Mouse (Mus musculus) gonadal fat pad, adult 2 months (tissue): Measurements from ENCODE around the gene Cc2d1a. TPM values are rescaled to one million over a fixed set of nuclear protein-coding genes. Genes with fewer than 3 reads are reported as not detected.
A peak's percentile ranks its signal among the peaks of the same experiment; 100 is the strongest.

Experiments
- DNase-seq: peaks from one replicate; pipeline ENCODE4 v3.0.0-alpha.2; 2012; ENCODE audit warnings: low read depth
- polyA plus RNA-seq: library from polyadenylated mRNA; depleted of rRNA; stranded (reverse); fragments of >200 nt; gene quantifications from 2 replicates; pipeline ENCODE4 v1.2.3, GENCODE M21; 2012

Gene Cc2d1a
- polyA plus RNA-seq, 1 experiment = 25.7 TPM

DNA sequence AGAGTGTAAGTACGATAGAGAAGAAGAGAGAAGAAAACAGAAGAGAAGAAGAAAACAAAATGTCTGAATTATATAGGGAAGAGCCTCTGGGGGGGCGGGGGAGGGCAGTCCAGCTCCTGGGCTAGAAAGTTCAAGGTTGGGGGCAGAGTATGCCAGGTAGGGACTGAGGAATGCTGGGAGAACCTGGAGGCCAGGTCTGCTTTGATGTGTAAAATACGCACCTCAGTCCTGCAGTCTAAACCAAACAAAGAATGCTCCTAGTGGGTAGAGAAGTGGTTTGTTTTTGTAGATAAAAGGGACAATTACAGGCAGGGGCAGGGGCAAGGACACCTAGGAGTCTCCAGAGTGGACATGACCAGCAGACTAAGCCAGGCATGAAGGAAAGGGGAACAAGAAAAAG is 29.7 kb upstream of the Cc2d1a start:
- no peak for DNase-seq

- no peak for DNase-seq
Observed at GRCm38 (mm10) chr8:84176560-84176959, 28.8 kb upstream of the Cc2d1a start.

DNA sequence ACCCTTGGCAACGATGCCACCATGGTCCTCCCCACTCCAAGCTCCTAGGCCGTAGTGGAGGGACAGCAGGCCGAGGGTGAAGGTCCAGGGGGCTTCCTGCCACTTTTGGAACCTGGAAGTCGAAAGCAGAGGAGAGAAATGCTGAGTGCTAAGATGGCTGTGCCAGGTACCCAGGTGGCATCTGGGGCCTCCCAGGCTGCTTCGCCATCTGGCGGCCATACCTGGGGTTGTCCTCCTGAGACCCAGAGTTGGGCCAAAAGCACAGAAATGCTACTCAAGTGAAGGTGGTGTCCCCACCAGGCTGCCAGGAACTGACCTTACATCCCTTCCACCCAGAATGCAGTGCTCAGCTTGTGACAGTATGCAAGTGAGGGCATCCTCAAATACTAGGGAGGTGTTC is 26.1 kb upstream of the Cc2d1a start:
- DNase-seq = no peak

GRCm38 (mm10) chr8:84170096-84170495 is 22.4 kb upstream of the Cc2d1a start:
- DNase-seq = no peak

DNA sequence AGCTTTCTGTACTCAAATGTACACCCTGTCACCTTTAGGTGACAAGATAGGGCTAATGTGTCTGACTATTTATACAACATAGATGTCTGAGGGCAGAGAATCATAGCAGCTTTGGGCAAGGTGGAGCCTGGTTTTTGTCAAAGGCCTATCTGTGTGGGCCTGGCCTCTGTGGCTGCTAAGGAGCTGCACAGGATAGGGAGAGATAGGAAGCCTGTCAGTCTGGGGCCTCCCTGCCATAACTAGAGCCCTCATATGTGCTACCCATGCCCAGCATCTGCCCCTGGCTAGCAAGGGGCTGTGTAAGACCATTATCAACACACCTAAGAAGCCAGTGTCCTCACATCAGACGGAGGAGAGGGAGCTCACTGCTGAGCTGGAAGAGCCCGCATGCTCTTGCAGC is 20.0 kb upstream of the Cc2d1a start:
- no peak for DNase-seq

DNA sequence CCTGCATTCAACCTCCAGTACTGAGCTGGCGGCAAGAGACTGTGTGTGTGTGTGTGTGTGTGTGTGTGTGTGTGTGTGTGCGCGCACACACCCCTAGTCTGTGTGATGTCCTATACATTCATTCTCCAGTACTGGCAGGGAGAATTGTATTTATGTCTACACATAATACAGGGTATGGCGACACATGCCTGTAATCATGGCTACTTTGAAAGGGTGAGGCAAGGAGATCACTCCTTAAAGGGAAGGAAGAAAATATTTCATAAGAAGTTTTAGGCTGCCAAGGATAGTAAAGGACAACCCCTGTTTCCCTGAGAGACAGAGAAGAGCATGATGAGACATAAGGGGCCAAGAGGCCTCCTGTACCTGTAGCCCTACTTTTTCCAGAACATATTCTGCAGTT is 9.9 kb upstream of the Cc2d1a start:
- peak; percentile 36 for DNase-seq

GRCm38 (mm10) chr8:84149181-84149580 is 1.4 kb upstream of the Cc2d1a start:
- no peak for DNase-seq

DNA sequence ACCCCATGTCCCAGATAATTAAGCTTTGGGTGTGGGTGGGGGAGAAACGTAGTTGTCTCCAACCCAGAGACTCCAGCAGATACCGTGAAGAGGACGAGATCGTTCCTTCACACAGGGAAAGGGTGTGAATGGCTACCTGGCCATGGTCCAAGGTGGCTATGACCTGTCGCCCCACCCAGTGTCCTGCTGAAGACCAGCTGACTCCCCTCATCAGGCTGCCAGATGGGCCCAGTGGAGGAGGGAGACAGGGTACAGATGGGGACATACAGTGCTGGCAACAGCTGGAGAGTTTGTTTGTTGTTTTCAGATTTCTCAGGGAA is 755 bp upstream of the Cc2d1a start:
- no peak for DNase-seq

GRCm38 (mm10) chr8:84147324-84147766 is 391 bp downstream of the Cc2d1a start:
- peak; percentile 74 for DNase-seq

GRCm38 (mm10) chr8:84144636-84145245 is 3.0 kb downstream of the Cc2d1a start:
- DNase-seq = peak; percentile 72

- no peak for DNase-seq
Observed at GRCm38 (mm10) chr8:84140838-84141237, 6.9 kb downstream of the Cc2d1a start.

GRCm38 (mm10) chr8:84137848-84138247 is 9.9 kb downstream of the Cc2d1a start:
- DNase-seq = no peak

DNA sequence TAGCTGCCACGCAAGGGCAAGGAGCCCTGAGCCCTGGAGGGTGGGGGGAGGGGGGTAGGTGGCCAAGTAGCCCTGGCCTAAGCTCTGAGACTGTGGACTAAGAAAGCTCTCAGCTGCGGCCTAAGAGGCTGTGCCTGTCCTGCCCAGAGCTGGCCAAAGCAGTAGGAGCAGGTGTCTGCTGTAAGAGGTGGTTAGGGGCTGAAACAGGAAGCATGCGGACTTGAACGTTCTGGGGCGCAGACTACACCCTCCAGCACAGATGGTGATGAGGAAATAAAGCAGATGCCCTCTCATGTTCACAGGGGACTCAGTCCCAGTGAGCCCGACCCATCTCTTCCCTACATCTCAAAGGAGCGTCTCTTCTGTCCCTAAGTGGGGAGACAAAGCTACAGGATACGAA is 15.5 kb downstream of the Cc2d1a start:
- DNase-seq = no peak

- DNase-seq = no peak
Observed at GRCm38 (mm10) chr8:84130806-84131205, 16.9 kb downstream of the Cc2d1a start.

DNA sequence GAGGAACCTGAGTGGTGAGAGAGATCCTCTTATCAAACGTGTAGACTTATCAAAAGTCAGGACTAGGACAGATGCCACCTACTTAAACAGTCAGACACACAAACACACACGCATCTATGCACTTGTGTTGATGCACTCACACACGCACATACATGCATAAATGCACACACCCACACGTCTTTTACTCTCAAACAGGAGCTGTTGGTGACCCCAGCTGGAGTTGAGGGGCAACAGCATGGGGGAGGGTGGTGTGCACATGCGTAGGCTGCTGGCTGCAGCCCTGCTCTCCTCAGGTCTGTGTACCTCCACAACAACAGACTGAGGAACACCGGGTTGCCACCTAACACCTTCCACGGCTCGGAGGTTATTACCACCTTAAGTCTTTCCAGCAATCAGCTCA is 19.5 kb downstream of the Cc2d1a start:
- no peak for DNase-seq

- DNase-seq = no peak
Observed at GRCm38 (mm10) chr8:84127202-84127901, 20.4 kb downstream of the Cc2d1a start.

GRCm38 (mm10) chr8:84126742-84127141 is 21.0 kb downstream of the Cc2d1a start:
- DNase-seq = no peak

GRCm38 (mm10) chr8:84125656-84126055 is 22.1 kb downstream of the Cc2d1a start, which contains the start of gene Podnl1:
Gene Podnl1, plus strand, starts transcription at chr8:84125989.
- DNase-seq = no peak

DNA sequence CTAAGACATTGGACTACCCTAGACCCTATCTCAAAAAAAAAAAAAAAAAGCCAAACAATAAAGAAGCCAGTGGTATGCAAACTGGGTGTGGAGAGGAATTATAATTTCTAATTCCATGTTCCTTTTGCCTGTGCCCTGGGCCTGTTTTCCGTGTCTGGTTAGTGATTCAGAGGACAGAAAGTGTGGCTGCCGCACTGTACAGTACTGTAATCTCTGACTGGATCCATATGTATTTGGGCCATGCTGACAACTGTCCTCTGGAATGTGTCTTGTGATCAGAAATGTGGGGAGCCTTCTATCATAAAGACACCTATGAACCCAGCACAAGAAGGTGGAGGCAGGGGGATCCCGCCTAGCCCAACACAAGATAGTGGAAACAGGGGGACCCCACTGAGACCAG is 25.6 kb downstream of the Cc2d1a start:
- no peak for DNase-seq

DNA sequence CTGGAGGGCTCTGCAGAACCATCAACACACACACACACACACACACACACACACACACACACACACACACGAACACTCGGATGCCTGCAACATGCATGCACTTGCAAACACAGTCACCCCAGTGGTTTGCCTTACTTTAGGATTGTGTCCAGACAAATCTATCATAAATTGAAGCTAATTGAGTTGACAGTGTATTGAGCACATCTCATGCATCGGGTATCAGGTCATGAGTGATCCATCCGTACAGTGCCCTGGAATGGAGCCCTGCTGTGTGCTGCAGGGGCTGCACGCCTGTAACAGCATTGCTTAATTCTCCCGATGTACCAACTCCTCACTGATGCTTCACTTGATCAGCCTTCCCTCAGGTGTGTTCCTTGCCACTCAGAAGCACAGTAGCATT is 32.1 kb downstream of the Cc2d1a start:
- DNase-seq = no peak

- no peak for DNase-seq
Observed at GRCm38 (mm10) chr8:84106216-84107040, 41.3 kb downstream of the Cc2d1a start.

GRCm38 (mm10) chr8:84105676-84106075 is 42.1 kb downstream of the Cc2d1a start:
- DNase-seq = no peak
